Mouse (Mus musculus) kidney, adult 2 months (tissue): ENCODE data around the gene 1700037H04Rik.

Experiments
- CTCF ChIP-seq: fragments of 200-500 bp; conservative IDR thresholded peaks from 2 replicates; pipeline ENCODE4 v1.5.1; 2011; ENCODE audit warnings: low read depth, mild to moderate bottlenecking, control low read depth, low read length, moderate library complexity, mixed read lengths; ENCODE audit not compliant: insufficient read depth, insufficient read length
- POLR2A ChIP-seq: fragments of 200-500 bp; IDR thresholded peaks from one replicate; pipeline ENCODE4 v1.6.1; 2011; ENCODE audit warnings: low read depth, low read length, control low read depth

DNA sequence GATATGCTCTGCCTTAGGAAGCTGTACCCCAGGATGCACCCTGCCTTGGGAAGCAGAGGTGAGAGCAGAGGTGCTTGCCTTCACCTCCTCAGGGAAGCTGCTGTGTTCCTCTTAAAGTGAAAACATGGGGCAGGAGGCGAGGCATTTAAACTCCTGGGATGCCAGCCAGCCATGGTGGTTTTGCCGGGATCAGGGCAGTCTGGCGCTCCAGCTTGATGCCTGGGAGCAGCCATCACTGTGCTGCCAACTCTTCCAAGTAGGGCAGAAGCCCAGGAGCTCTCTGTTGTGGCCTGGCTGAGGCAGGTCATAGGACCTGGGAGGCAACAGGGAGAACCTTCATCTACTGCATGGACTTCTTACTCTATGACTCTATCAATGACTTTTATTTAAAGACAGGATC, 41.4 kb upstream of the 1700037H04Rik start:
- TF ChIP-seq CTCF: no peak
- TF ChIP-seq POLR2A: no peak
